Mouse (Mus musculus) liver, embryonic 16.5 days (tissue): ENCODE data around the gene BC016579. TPM values are rescaled to one million over a fixed set of nuclear protein-coding genes. Genes with fewer than 3 reads are reported as not detected.
A peak's percentile ranks its signal among the peaks of the same experiment; 100 is the strongest.

Experiments
- ATAC-seq: fragments of 200-750 bp; cut with Nextera tagmentation; 2 replicates; pipeline ENCODE4 v1.8.0; 2017; ENCODE audit warnings: low read depth, mild to moderate bottlenecking, moderate number of reproducible peaks, moderate library complexity
- H3K27ac ChIP-seq: fragments of 300-500 bp; sonication (generic); 2 replicates; pipeline ENCODE4 v1.5.1; 2014; ENCODE audit warnings: mild to moderate bottlenecking, low read length
- H3K27me3 ChIP-seq: fragments of 300-500 bp; sonication (generic); 2 replicates; pipeline ENCODE4 v1.6.1; 2014; ENCODE audit warnings: low read depth, low read length, mixed read lengths; ENCODE audit not compliant: control insufficient read depth, insufficient read depth
- H3K36me3 ChIP-seq: fragments of 300-500 bp; sonication (generic); 2 replicates; pipeline ENCODE4 v1.6.1; 2014; ENCODE audit warnings: mild to moderate bottlenecking; ENCODE audit not compliant: control insufficient read depth, insufficient read depth
- H3K4me1 ChIP-seq: fragments of 300-500 bp; sonication (generic); 2 replicates; pipeline ENCODE4 v1.6.1; 2014; ENCODE audit warnings: low read depth, low read length, mixed read lengths; ENCODE audit not compliant: control insufficient read depth
- H3K4me2 ChIP-seq: fragments of 300-500 bp; sonication (generic); 2 replicates; pipeline ENCODE4 v1.6.1; 2014; ENCODE audit warnings: low read depth, low read length, mixed read lengths
- H3K4me3 ChIP-seq: fragments of 300-500 bp; sonication (generic); 2 replicates; pipeline ENCODE4 v1.5.1; 2014; ENCODE audit warnings: low read depth, mild to moderate bottlenecking, low read length
- H3K9ac ChIP-seq: fragments of 300-500 bp; sonication (generic); 2 replicates; pipeline ENCODE4 v1.6.1; 2014; ENCODE audit warnings: low read depth, low read length
- H3K9me3 ChIP-seq: fragments of 300-500 bp; sonication (generic); replicated peaks from 2 replicates; pipeline ENCODE4 v1.6.1; 2016; ENCODE audit warnings: low read length; ENCODE audit not compliant: control insufficient read depth
- WGBS: fragments of 180-500 bp; shearing (Covaris S2); extraction: QIAGEN DNeasy Blood & Tissue Kit; methylation state at CpG from one replicate; pipeline ENCODE4 v1.1.7; 2014; ENCODE audit not compliant: insufficient replicate concordance; 5-methylcytosine and 5-hydroxymethylcytosine counted together
- polyA plus RNA-seq: library from polyadenylated mRNA; unstranded; fragments of >200 nt; fragmentation: Nextera tagmentation; extraction: Ambion mirVana; gene quantifications from 2 replicates; pipeline ENCODE4 v1.2.1, GENCODE M21; 2015

Gene BC016579
- polyA plus RNA-seq, 1 experiment from 2014 or later = 0.32 TPM

GRCm38 (mm10) chr16:45684815-45685214, 30.9 kb upstream of the BC016579 start:
- no peaks in the 10 kb centered on the region for H3K36me3 ChIP-seq
- no peak overlapping the region for H3K4me3 ChIP-seq
- H3K9ac ChIP-seq = no peak overlapping the region
- no peak overlapping the region for H3K27ac ChIP-seq
- H3K4me2 ChIP-seq = no peak overlapping the region
- no peaks in the 10 kb centered on the region for H3K27me3 ChIP-seq
- 12% methylated on average over 8 of the region's 8 CpGs for WGBS
- no peaks in the 10 kb centered on the region for H3K9me3 ChIP-seq
- ATAC-seq = no peak
- no peaks in the 10 kb centered on the region for H3K4me1 ChIP-seq

GRCm38 (mm10) chr16:45676462-45676861, 22.6 kb upstream of the BC016579 start:
- Histone ChIP-seq H3K27me3 (no peaks in the 10 kb centered on the region), H3K4me2 (no peak overlapping the region), H3K9me3 (no peaks in the 10 kb centered on the region), H3K4me1 (no peaks in the 10 kb centered on the region), H3K36me3 (no peaks in the 10 kb centered on the region), H3K27ac (no peak overlapping the region), H3K9ac (no peak overlapping the region), H3K4me3 (no peak overlapping the region)
- no peak for ATAC-seq
- WGBS = 9% methylated on average over 1 of the region's 1 CpGs

- no peak for ATAC-seq
- Histone ChIP-seq H3K4me1 (no peaks in the 10 kb centered on the region), H3K9me3 (no peaks in the 10 kb centered on the region), H3K27me3 (no peaks in the 10 kb centered on the region), H3K4me3 (no peak overlapping the region), H3K9ac (no peak overlapping the region), H3K36me3 (no peaks in the 10 kb centered on the region), H3K27ac (no peak overlapping the region), H3K4me2 (no peak overlapping the region)
- 51% methylated on average over 4 of the region's 4 CpGs for WGBS
These were observed 16.1 kb upstream of the BC016579 start for GRCm38 (mm10) chr16:45670005-45670404.

DNA sequence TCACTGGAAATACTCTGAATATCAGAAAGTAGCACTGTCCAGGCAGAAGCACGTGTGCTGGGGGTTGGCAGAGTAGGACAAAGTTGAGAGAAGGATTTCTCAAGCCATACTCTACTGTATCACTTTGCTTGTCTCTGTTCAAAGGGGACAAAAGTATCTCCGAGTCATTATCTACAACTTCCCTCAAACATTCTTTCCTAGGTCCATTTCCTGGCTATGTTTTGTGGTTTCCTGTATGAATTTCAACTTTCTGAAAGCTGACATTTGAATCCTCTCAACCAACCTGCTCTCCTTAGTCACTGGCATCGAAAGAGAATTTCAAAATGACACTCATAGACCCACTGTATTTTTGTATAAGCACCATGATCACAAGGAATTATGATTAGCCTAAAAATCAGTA, 14.3 kb upstream of the BC016579 start:
- no peaks in the 10 kb centered on the region for H3K4me1 ChIP-seq
- no peak overlapping the region for H3K27ac ChIP-seq
- ATAC-seq = no peak
- H3K9ac ChIP-seq = no peak overlapping the region
- no peaks in the 10 kb centered on the region for H3K9me3 ChIP-seq
- no peaks in the 10 kb centered on the region for H3K27me3 ChIP-seq
- WGBS = 19% methylated on average over 3 of the region's 3 CpGs
- H3K36me3 ChIP-seq = no peaks in the 10 kb centered on the region
- no peak overlapping the region for H3K4me2 ChIP-seq
- H3K4me3 ChIP-seq = no peak overlapping the region

GRCm38 (mm10) chr16:45666136-45666535, 12.3 kb upstream of the BC016579 start:
- H3K9me3 ChIP-seq = no peaks in the 10 kb centered on the region
- H3K9ac ChIP-seq = no peak overlapping the region
- no peaks in the 10 kb centered on the region for H3K4me1 ChIP-seq
- H3K4me3 ChIP-seq = no peak overlapping the region
- ATAC-seq = peak; percentile 70
- 17% methylated on average over 2 of the region's 2 CpGs for WGBS
- no peak overlapping the region for H3K27ac ChIP-seq
- no peaks in the 10 kb centered on the region for H3K27me3 ChIP-seq
- H3K4me2 ChIP-seq = no peak overlapping the region
- no peaks in the 10 kb centered on the region for H3K36me3 ChIP-seq

DNA sequence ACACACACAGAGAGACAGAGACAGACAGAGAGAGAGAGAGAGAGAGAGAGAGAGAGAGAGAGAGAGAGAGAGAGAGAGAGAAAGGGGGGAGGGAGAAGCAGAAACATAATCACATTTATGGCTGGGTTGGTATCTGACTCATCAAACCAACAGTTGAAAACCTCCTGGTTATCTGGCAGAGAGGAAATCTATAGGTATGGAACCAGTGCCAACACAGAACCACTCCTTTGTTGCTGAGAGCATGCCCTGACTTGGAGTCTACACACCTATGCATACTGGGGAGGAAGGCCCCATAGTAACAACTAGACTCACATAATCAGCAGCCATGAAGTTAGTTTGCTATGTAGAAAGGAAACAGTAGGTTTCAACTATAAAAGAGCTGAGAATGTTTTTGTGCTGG, 8.5 kb upstream of the BC016579 start:
- no peaks in the 10 kb centered on the region; the same call in 1 of the 2 replicates for H3K4me1 ChIP-seq
- H3K4me2 ChIP-seq = no peak overlapping the region
- no peak overlapping the region for H3K4me3 ChIP-seq
- ATAC-seq = no peak
- no peaks in the 10 kb centered on the region for H3K9me3 ChIP-seq
- H3K27ac ChIP-seq = no peak overlapping the region
- no peaks in the 10 kb centered on the region for H3K36me3 ChIP-seq
- no peak overlapping the region for H3K9ac ChIP-seq
- H3K27me3 ChIP-seq = no peaks in the 10 kb centered on the region

DNA sequence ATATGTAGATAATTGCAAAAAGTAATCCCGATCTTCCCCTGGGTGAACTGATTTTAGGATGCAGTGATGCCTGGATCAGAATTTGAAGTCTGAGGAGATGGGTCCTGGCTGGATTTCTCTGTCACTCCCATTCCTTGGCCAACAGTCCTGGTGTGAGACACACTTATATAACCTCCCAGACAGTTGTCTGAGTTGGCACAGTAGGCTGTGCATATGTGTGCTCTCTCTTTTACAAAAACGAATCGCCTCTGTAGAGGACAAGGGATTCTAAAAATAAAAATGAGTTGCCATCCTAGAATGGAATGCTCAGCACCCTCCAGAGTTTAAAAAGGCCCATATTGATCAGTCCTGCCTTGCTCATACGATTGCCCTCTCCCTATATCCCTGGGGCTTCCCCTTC, 5.7 kb upstream of the BC016579 start:
- Histone ChIP-seq H3K27ac (no peak overlapping the region), H3K4me2 (no peak overlapping the region), H3K4me1 (no peaks in the 10 kb centered on the region; the same call in 1 of the 2 replicates), H3K36me3 (no peaks in the 10 kb centered on the region), H3K27me3 (no peaks in the 10 kb centered on the region), H3K9ac (no peak overlapping the region), H3K9me3 (no peaks in the 10 kb centered on the region), H3K4me3 (no peak overlapping the region)
- ATAC-seq = no peak
- WGBS = 73% methylated on average over 4 of the region's 4 CpGs

- 48% methylated on average over 1 of the region's 1 CpGs for WGBS
- no peak overlapping the region for H3K4me2 ChIP-seq
- no peaks in the 10 kb centered on the region for H3K36me3 ChIP-seq
- no peak for ATAC-seq
- H3K27me3 ChIP-seq = no peaks in the 10 kb centered on the region
- H3K4me3 ChIP-seq = no peak overlapping the region
- no peak overlapping the region for H3K27ac ChIP-seq
- H3K9me3 ChIP-seq = no peaks in the 10 kb centered on the region
- H3K4me1 ChIP-seq = no peaks in the 10 kb centered on the region; the same call in 1 of the 2 replicates
- no peak overlapping the region for H3K9ac ChIP-seq
These were observed 4.4 kb upstream of the BC016579 start for GRCm38 (mm10) chr16:45658248-45658647.

- H3K4me2 ChIP-seq = no peak overlapping the region
- H3K4me3 ChIP-seq = no peak overlapping the region
- WGBS = 42% methylated on average over 12 of the region's 12 CpGs
- peak; percentile 56 for ATAC-seq
- no peaks in the 10 kb centered on the region for H3K27me3 ChIP-seq
- no peak overlapping the region for H3K9ac ChIP-seq
- H3K9me3 ChIP-seq = no peaks in the 10 kb centered on the region
- no peaks in the 10 kb centered on the region for H3K36me3 ChIP-seq
- no peak overlapping the region for H3K27ac ChIP-seq
- no peaks in the 10 kb centered on the region; the same call in 1 of the 2 replicates for H3K4me1 ChIP-seq
These were observed 3.8 kb upstream of the BC016579 start for GRCm38 (mm10) chr16:45657574-45658159.
